Mouse (Mus musculus) embryonic facial prominence, embryonic 14.5 days (tissue): ENCODE results near the gene Gm10961. TPM values are rescaled to one million over a fixed set of nuclear protein-coding genes. Genes with fewer than 3 reads are reported as not detected.

ENCODE experiments used
- ATAC-seq: fragments of 200-750 bp; cut with Nextera tagmentation; 2 replicates; pipeline ENCODE4 v1.8.0; 2017; ENCODE audit warnings: low read depth, moderate number of reproducible peaks, moderate TSS enrichment
- DNase-seq: peaks from one replicate; pipeline ENCODE4 v3.0.0-alpha.2; 2015; ENCODE audit warnings: low spot score
- H3K27ac ChIP-seq: fragments of 300-500 bp; sonication (generic); replicated peaks from 2 replicates; pipeline ENCODE4 v1.5.1; 2014; ENCODE audit warnings: low read depth, mild to moderate bottlenecking, low read length, moderate library complexity
- H3K27me3 ChIP-seq: fragments of 300-500 bp; sonication (generic); replicated peaks from 2 replicates; pipeline ENCODE4 v1.6.1; 2014; ENCODE audit warnings: low read length; ENCODE audit not compliant: control insufficient read depth, insufficient read depth
- H3K36me3 ChIP-seq: fragments of 300-500 bp; sonication (generic); 2 replicates; pipeline ENCODE4 v1.6.1; 2014; ENCODE audit warnings: low read length, mixed read lengths; ENCODE audit not compliant: control insufficient read depth, insufficient read depth
- H3K4me1 ChIP-seq: fragments of 300-500 bp; sonication (generic); 2 replicates; pipeline ENCODE4 v1.6.1; 2014; ENCODE audit warnings: antibody characterized with exemption, low read length; ENCODE audit not compliant: control insufficient read depth, insufficient read depth
- H3K4me2 ChIP-seq: fragments of 300-500 bp; sonication (generic); 2 replicates; pipeline ENCODE4 v1.6.1; 2014; ENCODE audit warnings: low read depth, mild to moderate bottlenecking, low read length, moderate library complexity, mixed read lengths
- H3K4me3 ChIP-seq: fragments of 300-500 bp; sonication (generic); 2 replicates; pipeline ENCODE4 v1.5.1; 2014; ENCODE audit warnings: low read depth, mild to moderate bottlenecking, low read length
- H3K9ac ChIP-seq: fragments of 300-500 bp; sonication (generic); 2 replicates; pipeline ENCODE4 v1.6.1; 2014; ENCODE audit warnings: low read depth, mild to moderate bottlenecking, low read length, moderate library complexity, mixed read lengths
- H3K9me3 ChIP-seq: fragments of 300-500 bp; sonication (generic); 2 replicates; pipeline ENCODE4 v1.6.1; 2016; ENCODE audit warnings: low read length; ENCODE audit not compliant: control insufficient read depth
- WGBS: fragments of 180-500 bp; shearing (Covaris S2); extraction: QIAGEN DNeasy Blood & Tissue Kit; methylation state at CpG from one replicate; pipeline ENCODE4 v1.1.7; 2014; 5-methylcytosine and 5-hydroxymethylcytosine counted together
- polyA plus RNA-seq: library from polyadenylated mRNA; unstranded; fragments of >200 nt; fragmentation: Nextera tagmentation; extraction: Ambion mirVana; gene quantifications from 2 replicates; pipeline ENCODE4 v1.2.1, GENCODE M21; 2014

The Gm10961 gene
- polyA plus RNA-seq, 1 experiment from 2014 or later, result not detected

DNA sequence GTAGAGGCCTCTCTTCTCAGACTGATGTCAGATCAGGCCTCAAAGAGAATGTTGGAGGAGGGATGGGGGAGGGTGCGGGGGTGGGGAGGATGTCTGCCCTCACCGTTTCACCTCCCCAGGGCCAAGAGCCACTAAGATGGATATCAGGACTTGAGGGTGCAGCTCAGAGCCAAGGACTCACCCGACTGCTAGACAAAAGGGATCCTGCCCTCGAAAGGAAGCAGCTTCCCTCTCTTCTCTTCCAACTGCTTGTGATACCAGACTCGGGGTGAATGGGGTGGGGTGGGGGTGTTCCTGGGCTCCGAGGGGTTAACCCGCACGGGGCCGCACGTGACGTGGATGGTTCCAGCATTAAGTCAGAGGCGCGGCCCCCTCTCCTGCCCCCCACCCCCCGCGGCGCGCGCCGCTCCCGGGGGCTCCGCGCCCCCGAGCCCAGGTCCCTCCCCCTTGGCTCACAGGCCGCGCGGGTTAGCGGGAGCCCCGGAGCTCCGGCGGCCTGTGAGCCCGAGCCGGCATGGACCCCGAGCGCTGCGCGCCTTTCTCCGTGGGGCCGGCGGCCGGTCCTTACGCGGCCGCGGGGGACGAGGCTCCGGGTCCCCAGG lies 36.4 kb upstream of the Gm10961 start, which contains the start of gene Alx3:
Alx3 (plus strand) TSS at position 370 of the 602 bp plus-strand sequence.
- H3K27ac ChIP-seq, result peak within 1 kb of the TSS; percentile 71
- no peaks in the 10 kb centered on the region for H3K36me3 ChIP-seq
- peaks cover 8% of the 10 kb centered on the region for H3K4me1 ChIP-seq
- peak within 1 kb of the TSS; percentile 65 for H3K4me2 ChIP-seq
- peak within 1 kb of the TSS; percentile 68 for H3K9ac ChIP-seq
- H3K4me3 ChIP-seq, result peak within 1 kb of the TSS; percentile 52
- peak; percentile 51 for DNase-seq
- H3K27me3 ChIP-seq, result peaks cover 67% of the 10 kb centered on the region
- ATAC-seq, result peak; percentile 56
- H3K9me3 ChIP-seq, result no peaks in the 10 kb centered on the region
- WGBS, result 2% methylated on average over 18 of the region's 46 CpGs

DNA sequence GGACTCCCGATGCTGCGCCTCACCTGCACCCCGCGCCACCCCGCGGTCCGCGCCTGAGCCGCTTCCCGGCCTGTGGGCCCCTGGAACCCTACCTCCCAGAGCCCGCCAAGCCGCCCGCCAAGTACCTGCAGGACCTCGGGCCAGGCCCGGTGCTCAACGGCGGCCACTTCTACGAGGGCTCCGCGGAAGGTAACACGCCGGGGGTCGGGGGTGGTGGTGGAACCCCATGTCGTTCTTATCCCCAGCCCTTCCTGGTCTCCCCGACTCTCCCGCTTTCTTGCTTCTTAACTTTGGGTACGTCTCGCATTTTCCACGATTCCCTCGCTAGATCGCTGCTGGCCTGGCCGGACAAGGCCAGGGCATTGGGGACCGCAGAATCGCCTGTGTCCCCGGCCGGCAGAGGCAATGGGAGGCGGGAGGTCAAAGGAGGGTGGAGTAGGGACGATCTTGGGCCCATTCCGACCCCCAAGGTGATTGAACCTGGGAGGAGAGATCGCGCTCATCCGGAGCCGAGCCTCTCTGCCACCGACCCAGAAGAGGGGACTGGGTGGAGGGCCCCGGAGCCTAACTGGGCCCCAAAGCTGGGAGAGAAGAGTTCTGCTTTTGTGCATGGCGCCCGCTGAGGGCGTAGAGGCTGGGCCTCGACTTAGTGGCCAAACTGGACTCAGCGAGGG lies 35.7 kb upstream of the Gm10961 start:
- DNase-seq (no peak), ATAC-seq (peak; percentile 23; the same call in 1 of the 2 replicates)
- Histone ChIP-seq H3K4me2 (peak overlapping the region; percentile 65), H3K4me3 (peak overlapping the region; percentile 52), H3K36me3 (no peaks in the 10 kb centered on the region), H3K27me3 (peaks cover 71% of the 10 kb centered on the region), H3K9me3 (no peaks in the 10 kb centered on the region), H3K9ac (peak overlapping the region; percentile 68), H3K4me1 (peaks cover 12% of the 10 kb centered on the region), H3K27ac (peak overlapping the region; percentile 71)
- WGBS, result under 1% methylated on average over 32 of the region's 50 CpGs

DNA sequence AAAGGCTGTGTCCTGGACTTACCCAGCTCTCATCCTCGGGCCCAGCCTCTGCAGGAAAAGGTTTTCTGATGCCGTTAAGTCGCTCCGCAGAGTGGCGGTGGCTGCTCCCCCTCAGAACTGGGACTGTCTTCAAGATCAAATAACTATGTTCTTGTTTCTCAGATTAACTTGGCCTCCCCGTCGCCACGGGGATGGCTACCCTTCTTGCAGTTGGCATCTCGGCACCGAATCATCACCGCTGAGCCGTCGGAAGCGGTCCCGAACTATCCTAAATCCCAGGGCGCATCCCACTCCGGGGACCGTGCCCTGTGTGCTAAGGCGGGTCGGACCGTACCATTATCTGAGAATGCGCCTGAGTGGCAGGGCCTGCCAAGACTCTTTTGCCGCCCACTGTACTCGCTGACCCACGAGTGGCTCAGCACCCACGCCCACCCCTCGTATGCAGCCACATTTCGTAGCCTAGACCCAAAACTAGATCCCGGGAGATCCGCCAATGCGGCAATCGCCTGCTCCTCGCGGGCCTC lies 35.1 kb upstream of the Gm10961 start:
- Histone ChIP-seq H3K9ac (peak overlapping the region; percentile 68), H3K4me1 (peaks cover 12% of the 10 kb centered on the region), H3K36me3 (no peaks in the 10 kb centered on the region), H3K4me2 (peak overlapping the region; percentile 65), H3K27ac (peak overlapping the region; percentile 71; the same call in 1 of the 2 replicates), H3K9me3 (no peaks in the 10 kb centered on the region), H3K4me3 (peak overlapping the region; percentile 52), H3K27me3 (peaks cover 74% of the 10 kb centered on the region)
- WGBS, result 2% methylated on average over 34 of the region's 34 CpGs
- no peak for DNase-seq
- no peak for ATAC-seq

DNA sequence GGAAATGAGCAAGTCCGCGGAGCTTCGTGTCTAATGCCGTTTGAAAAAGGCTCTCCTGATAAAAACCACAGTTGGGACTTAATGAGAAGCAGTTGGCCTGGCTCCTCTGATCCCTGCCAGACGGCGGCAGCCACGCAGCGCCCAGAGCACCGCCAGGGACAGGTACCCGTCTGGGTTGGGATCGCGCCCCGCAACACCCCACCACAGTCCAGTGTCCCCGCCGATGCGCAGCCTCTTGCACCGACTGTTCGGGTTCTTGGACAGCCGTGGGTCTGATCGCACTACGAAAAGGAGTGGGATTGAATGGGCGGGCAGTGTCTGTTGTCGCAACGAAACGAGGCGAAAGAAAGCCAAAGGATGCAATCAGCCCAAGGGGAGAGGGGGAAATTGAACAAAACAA lies 34.6 kb upstream of the Gm10961 start:
- peaks cover 74% of the 10 kb centered on the region for H3K27me3 ChIP-seq
- no peaks in the 10 kb centered on the region for H3K36me3 ChIP-seq
- peak overlapping the region; percentile 52 for H3K4me3 ChIP-seq
- no peaks in the 10 kb centered on the region for H3K9me3 ChIP-seq
- DNase-seq (no peak), ATAC-seq (no peak)
- H3K27ac ChIP-seq, result no peak overlapping the region
- WGBS, result 1% methylated on average over 26 of the region's 26 CpGs
- peak overlapping the region; percentile 68 for H3K9ac ChIP-seq
- peaks cover 12% of the 10 kb centered on the region for H3K4me1 ChIP-seq
- H3K4me2 ChIP-seq, result peak overlapping the region; percentile 65

DNA sequence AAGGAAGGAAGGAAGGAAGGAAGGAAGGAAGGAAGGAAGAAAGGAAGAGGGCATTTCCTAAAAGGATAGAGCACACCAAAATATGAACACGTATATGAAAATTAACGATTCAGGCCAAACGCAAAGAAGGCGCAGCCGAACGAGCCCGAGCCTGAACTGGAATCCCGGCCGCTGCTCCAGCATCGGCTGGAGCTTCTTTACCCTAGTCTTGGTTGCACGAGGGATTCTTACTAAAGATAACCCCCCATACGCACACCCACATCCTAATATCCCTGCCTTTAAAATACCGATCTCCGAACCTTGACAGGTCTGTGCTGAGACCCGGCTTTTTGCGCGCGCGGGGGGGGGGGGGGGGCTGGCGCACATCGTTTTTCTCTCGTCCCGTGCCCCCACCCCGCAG lies 34.0 kb upstream of the Gm10961 start:
- peaks cover 12% of the 10 kb centered on the region for H3K4me1 ChIP-seq
- H3K27me3 ChIP-seq, result peaks cover 74% of the 10 kb centered on the region
- no peak for DNase-seq
- no peaks in the 10 kb centered on the region for H3K36me3 ChIP-seq
- peak overlapping the region; percentile 65 for H3K4me2 ChIP-seq
- H3K9ac ChIP-seq, result peak overlapping the region; percentile 68
- H3K27ac ChIP-seq, result no peak overlapping the region
- WGBS, result 5% methylated on average over 20 of the region's 24 CpGs
- no peaks in the 10 kb centered on the region for H3K9me3 ChIP-seq
- ATAC-seq, result no peak
- peak overlapping the region; percentile 52 for H3K4me3 ChIP-seq

DNA sequence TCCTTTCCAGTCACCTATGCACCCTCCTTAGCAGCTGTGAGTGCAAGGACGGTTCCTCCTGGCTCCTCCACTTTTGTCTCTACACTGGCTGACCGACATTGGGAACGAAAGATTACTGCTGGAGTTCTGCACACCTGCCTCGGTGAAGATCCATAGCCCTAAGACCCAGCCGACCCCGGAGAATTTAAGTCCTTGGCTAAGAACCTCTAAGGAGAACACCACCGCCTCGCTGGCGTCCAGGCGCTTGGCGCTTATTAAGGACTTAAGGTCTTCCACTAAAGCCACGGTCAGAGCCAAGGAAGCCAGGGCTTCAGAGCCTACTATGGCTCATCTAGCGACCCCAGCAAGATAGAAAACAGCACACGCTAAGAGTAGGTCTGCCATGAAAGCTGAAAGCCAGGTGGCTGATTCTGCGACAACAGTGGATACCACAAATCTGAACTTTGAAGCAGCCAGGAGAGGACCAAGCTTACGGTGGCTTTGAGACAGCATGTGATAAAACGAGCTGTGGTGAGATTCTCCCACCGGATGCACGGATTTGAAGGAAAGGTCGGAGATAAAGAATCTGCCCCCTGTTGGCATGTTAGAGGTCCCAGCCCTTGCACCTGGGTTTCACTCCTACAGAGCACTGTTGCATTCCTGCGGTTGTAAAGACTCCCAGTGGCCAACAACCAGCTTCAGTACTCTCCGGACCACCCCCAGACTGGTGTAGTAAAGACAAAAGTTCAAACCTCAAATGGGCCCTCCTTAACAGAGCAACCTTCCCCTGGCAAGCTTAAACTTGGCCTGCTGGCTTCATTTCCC lies 33.3 kb upstream of the Gm10961 start:
- Histone ChIP-seq H3K4me2 (peak overlapping the region; percentile 65), H3K27ac (no peak overlapping the region), H3K27me3 (peaks cover 73% of the 10 kb centered on the region), H3K36me3 (no peaks in the 10 kb centered on the region), H3K9ac (peak overlapping the region; percentile 68), H3K4me1 (peaks cover 12% of the 10 kb centered on the region), H3K4me3 (peak overlapping the region; percentile 52), H3K9me3 (no peaks in the 10 kb centered on the region)
- no peak for DNase-seq
- ATAC-seq, result no peak
- WGBS, result 13% methylated on average over 22 of the region's 22 CpGs

DNA sequence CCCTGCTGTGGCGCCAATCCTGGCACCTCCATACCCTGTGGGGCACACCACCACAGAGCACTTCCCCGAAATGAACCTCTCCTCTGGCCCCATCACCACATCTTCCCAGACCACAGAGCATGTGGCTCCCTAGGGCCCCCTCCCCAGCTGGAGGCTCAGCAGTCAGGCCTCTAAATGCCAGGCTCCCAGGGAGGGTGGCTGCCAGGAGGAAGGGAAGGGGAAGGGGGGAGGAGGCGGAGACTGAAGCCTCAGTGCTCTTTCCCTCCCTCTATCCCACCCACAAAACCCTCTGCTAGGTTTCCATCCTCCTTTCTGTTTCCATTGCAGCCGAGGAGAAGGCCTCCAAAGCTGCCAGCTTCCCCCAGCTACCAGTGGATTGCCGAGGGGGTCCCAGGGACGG lies 31.0 kb upstream of the Gm10961 start:
- H3K9ac ChIP-seq, result 0 out of 2 replicates have a peak overlapping the region, but pooled peaks have one; percentile 20
- WGBS, result 29% methylated on average over 5 of the region's 6 CpGs
- H3K9me3 ChIP-seq, result no peaks in the 10 kb centered on the region
- no peaks in the 10 kb centered on the region for H3K36me3 ChIP-seq
- ATAC-seq (peak; percentile 41; the same call in 1 of the 2 replicates), DNase-seq (peak; percentile 75)
- H3K4me1 ChIP-seq, result peaks cover 12% of the 10 kb centered on the region
- H3K27ac ChIP-seq, result peak overlapping the region; percentile 39; the same call in 1 of the 2 replicates
- H3K27me3 ChIP-seq, result peaks cover 50% of the 10 kb centered on the region
- peak overlapping the region; percentile 34 for H3K4me2 ChIP-seq
- peak overlapping the region; percentile 14; the same call in 1 of the 2 replicates for H3K4me3 ChIP-seq

DNA sequence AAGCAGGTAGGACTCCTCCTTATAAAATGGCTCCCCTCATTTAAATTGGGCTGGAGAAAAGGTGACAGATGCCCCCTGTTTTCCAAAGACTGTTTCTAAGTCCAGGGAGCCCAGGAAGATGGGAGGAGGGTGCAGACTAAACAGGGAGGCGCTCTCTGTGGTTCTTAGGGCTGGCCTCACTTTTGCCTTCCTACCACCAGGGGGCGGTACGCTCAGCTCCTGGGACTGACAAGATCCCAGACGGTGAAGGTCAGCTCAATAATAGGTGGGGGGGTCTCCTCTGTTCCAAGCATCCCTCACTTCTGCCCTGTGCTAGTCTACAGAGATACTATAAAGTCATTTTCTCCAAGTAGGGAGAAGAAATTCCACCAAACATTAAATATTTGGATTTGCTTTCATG lies 25.8 kb upstream of the Gm10961 start:
- Histone ChIP-seq H3K4me3 (no peak overlapping the region), H3K4me1 (no peaks in the 10 kb centered on the region), H3K9ac (no peak overlapping the region), H3K4me2 (no peak overlapping the region), H3K36me3 (no peaks in the 10 kb centered on the region), H3K27me3 (0 out of 2 replicates have a peak, but pooled peaks cover 3% of the 10 kb centered on the region), H3K9me3 (no peaks in the 10 kb centered on the region), H3K27ac (no peak overlapping the region)
- DNase-seq (peak; percentile 51), ATAC-seq (0 out of 2 replicates have a peak, but pooled peaks have one; percentile 51)
- WGBS, result 6% methylated on average over 4 of the region's 4 CpGs
